Mouse (Mus musculus): ENCODE measurements at regions not wholly inside any gene's neighbourhood (a gene's known extent, or its start where the extent isn't known, plus 50 kb on each side); places are given as distances from the start of the nearest gene placed in this dataset.

DNA sequence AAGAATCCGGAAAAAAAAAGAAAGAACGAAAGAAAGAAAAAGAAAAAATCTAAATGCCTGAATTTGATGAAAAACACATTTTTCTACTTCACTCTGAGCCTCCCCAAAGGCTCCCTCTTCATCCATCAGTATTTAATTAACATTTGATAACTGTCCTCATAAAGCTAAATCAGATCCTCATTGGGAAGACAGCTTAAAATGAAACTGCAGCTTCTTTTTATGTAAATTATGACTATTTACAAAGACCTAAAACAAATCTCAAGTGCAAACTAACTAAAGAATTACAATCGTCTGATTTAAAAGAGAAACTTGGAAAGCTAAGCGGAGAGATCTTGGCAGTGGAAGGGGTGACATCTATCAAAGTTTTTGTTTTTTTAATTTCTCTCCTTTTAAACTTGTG lies 481.4 kb upstream of the Intu start:
- TF ChIP-seq CTCF (IDR thresholded peaks at IDR 0.05; ENCODE audit: low read depth) (no peak), EP300 (optimal IDR thresholded peaks at IDR 0.05) (no peak)

Data from stomach, postnatal 0 days (tissue).